Mouse (Mus musculus) spleen, postnatal 4 days (tissue): ENCODE data around the gene Slc22a14.

Experiments
- DNase-seq, 2 experiments: peaks; one replicate each; pipeline ENCODE4 v3.0.0; 2022; ENCODE audit warnings: low spot score in 2 of 2

The Slc22a14 gene

DNA sequence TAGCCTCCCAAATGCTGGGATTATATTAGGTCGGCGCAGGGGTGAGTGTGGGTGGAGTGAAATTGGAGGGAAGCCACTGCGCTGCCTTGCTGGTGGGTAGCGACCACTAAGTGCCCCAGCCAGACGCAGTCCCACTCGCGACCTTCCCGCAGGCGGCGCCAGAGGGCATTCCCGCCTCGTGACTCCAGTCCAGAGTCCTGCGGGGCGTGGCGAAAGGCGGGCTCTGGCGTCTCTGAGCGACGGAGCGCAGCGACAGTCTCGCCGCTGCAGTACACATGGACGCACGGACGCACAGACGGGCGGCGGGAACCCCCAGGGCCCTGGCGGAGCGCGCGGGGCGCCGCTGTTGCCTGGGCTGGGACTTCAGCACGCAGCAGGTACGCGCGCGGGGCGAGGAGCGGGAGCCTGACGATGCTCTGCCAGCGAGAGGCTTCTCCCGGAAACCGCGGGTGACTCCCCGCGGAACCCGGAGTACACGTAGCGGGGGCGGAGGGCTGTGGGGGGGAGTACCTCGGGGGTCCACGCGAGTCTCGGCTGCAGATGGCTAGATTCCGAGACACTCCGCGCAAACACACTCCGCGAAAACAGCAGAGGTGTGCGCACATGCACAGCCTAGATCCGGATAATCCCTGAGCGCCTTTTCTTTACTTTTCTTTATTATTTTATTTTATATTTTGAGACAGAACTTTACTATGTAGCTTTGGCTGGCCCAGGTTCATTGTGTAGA lies 7.9 kb downstream of the Slc22a14 start, which contains the start of gene Xylb:
Gene Xylb, plus strand, starts transcription at position 51 of the 727 bp plus-strand sequence.
- peak; percentile 87 to 94 for DNase-seq

DNA sequence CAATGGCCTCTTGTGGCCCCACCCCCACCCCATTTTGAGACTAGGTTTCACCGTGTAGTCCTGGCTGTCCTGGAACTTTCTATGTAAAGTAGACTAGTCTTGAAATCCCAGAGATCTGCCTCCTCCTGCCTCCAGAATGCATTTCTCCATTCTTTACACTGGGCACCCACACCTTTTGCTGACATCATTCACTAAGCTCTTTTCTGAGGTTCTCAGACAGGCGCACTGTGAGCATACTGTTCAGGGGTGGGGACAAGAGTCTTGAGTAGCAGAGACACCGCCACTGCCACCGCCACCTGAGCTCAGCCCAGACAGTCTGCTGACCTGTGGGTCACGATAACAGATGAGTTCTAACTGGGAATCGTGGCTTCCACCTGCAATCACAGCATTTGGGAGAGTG lies 9.4 kb downstream of the Slc22a14 start:
- no peak for DNase-seq

DNA sequence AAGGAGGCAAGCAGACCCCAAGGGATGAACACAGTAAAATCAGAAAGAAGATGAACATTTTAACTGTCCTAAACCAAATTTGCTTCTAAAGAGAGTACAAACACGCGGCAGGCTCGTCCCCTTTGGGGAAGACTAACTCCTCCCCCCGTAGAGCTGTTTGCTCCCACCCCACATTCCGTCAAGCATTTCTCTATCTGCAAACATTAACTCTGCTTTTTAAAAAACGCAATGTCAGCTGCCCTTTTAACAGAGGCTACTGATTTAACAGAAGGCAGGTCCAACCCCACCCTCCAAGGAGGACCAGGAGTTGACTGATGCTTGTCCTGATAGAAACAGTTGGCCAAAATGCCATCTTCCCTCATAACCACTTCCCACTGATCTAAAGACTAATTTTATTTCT lies 11.4 kb downstream of the Slc22a14 start:
- no peak for DNase-seq

DNA sequence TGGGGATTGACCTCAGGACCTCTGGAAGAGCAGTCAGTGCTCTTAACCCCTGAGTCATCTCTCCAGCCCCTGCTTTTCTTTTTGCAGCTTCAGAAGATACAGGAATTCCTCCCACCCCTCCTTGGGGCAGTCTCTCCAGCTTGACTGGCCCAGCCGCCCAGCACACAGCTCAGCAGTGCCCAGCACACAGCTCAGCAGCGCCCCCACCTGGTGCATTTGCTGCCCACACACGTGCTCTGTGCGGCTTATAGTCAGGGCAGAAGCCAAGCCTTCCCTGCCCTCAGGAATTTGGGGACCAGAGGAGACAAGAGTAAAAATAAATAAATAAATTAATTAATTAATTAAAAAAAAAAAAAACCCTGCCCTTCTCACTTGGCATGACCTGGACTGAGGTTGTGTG lies 13.3 kb downstream of the Slc22a14 start:
- DNase-seq = peak; percentile 77 to 94

DNA sequence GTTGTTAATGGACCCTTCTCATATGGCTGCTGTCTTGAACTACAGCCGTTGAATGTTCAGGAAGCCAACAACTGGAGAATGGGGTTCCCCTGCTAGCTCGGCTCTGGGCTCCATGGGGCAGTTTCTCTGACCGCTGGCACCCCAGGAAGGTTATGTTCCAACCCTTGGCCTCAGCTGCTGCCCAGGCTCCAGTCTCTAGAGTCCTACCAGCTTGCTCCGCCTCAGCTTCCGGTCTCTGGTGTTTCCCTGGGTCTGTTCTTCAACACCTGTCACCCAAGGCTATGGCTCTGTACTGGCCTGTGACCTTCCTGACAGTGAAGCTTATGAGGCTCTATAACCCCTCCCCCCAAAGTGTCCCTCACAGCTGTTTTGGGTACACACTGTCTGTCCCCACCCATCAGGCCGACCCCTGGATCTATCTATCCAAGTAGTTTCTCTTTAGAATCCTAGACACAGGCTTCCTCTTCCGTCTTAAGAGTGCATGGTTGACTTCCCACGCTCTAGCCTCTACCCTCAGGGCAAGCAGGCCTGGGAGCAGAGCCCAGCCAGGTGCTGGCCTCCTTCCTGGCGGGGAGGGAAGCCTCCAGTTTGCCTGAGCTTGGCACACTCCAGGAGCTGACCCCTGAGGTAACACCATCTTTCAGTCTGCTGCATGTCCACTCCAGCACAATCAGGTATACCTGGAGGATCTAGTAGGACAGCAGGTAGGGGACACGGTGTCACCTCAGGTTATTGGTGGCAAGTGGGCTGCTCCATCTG lies 14.2 kb downstream of the Slc22a14 start:
- DNase-seq = no peak

DNA sequence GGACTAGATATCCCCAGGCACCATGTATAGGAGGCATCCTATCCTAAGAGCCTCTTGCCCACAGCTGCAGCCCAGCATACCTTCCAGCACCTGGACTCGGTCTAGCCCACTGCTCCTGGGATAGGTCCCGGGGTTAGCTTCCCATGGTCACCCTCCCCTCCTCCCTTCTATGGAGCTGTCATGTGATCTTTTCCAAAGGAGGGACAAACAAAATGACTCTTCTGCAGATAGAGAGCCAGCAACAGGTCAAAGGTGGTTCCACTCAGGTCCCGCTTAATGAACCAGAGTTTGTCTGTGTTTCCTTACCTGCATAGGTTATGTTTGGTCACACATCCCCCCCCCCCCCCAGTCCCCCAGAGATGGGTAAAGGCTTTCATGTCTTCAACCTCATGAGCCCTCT lies 14.8 kb downstream of the Slc22a14 start:
- no peak for DNase-seq

DNA sequence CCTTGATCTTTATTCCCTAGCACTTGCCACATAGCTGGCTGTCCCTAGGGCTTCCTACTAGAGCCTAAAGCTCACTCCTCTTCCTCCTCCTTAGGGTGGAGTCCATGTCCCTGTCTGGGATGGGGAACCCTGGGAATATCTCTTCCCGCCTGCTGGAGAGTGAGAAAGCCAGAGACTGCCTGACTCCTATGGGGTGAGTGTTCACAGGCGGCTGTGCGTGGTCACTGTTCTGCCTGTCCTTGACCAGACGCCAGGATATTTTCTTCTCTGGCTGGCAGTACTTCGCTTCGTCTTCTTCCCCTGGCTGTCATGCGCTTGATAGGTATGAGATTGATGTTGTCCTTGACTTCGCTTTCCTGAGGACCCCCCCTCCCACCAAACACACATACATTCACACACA lies 19.0 kb downstream of the Slc22a14 start:
- DNase-seq = no peak

DNA sequence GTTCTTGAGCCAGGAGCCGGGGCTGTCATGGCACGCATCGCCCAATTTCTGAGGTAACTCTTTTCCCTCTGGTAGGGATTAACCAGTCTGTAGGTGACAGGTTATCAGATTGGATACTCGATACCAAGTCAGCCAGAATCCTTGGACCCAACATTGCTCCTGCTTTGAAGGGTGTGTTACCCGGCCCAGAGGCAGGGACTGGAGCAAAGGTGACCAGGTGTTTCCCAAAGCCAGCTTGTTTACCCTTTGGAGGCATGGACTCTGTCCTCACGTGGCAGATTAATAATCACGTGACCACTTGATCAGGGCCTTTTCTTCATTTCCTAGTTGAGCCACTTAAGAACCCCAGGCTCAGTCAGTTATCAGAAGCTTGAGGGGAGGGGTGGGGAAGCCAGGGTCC lies 22.6 kb downstream of the Slc22a14 start:
- no peak for DNase-seq

DNA sequence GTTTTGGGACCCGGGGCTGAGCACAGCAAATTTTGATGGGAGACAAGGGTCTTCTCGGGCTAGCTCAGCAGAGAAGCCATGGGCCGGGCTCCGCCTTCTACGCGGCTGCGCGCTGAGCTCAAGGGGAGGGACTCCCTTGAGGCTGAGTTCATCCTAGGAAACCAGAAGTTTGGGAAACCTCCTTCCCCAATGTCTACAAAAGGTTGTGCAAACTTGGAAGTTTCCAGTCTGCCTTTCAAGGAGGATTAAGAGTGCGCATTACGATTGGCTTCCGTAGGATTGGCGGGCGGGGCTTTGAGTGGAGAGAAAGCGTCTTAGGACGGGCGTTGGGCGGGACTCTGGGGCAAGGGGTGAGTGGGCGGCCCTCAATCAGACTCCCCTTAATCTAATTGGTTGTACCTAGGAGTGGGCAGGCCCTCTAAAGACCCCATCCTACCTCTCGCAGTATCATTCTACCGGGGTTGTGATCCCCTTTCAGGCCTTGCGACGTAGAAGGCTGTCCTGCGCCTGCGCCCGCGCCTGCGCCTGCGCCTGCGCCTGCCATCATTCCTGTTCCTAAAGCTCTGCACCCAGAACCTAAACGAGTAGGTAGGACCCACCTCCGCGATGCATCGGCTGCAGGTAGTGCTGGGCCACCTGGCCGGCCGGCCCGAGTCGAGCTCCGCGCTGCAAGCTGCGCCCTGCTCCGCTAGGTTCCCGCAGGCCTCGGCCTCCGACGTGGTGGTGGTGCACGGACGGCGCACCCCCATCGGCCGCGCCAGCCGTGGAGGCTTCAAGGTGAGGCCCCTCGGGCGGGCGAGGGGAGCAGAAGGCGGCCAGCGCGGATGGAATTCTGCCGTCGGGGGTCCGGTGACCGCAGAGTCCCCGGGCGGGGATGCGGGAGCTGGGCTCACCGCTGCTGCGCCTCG lies 24.2 kb downstream of the Slc22a14 start, which contains the start of gene Myd88:
Gene Myd88, minus strand, starts transcription at position 503 of the 908 bp plus-strand sequence.
- peak; percentile 85 to 90 for DNase-seq

DNA sequence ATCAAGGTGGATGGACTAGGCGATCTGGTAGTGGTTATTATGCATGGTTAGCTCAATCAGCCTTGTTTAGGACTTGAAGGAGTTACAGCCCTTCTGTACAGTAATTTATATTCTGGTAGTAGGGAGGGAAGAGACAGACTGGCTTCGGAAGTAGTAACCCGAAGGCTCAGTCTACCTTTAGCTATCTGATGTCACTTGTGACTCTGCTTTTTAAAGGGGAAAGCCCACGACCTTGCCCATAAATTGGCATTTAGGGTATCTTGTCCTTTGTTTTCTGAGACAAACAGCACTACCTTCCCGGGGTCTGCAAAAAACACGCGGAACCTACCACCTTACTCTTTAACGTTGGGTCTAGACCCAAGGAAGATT lies 25.2 kb downstream of the Slc22a14 start:
- no peak for DNase-seq

DNA sequence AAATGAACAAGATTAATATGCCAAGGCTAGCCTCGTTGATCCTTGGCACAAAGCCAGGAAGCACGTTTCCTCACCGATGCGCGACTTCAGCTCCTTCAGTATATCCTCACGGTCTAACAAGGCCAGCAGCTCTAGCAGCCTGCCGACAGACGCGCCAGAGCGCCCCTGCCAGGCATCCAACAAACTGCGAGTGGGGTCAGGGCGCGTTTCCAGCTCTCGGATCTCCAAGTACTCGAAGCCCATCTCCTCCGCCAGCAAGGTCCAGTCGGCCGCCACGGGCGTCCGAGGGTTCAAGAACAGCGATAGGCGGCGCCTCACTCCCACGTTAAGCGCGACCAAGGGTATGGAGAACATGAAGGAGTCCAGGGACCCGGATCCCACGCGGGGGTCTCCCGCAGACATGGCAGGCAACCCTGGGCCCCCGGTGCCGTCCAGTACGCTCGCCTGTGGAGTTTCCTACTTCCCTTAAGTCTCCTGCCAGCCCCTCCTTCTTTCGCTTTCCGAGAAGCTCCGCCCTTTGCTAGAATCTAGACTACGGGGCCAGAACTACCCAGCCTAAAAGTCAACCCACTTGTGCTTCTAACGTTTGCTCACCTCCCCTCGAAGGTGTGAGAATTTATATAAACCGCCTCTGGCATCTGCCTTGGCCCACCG lies 25.7 kb downstream of the Slc22a14 start, which contains the start of gene Acaa1a:
Gene Acaa1a, plus strand, starts transcription at position 119 of the 654 bp plus-strand sequence.
- peak; percentile 74 to 84 for DNase-seq

DNA sequence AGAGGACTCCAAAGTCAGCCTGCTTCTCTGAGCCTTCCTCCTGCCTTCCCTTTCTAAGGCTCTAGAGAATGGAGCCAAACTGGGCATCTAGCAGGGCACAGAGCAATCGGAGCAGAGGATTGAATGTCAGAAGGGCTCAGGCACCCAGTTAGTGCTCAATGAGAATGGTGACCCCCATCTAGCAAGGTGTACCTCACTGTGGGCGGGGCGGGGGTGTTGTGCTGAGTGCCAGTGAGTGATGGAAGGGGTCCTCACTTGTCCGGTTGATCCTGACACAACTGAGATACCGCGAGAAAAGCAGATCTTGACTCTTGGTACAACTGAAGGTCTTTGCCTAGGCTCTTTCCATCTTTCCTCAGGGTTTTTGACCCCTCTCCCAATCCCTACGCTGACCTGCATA lies 26.2 kb downstream of the Slc22a14 start:
- no peak for DNase-seq

DNA sequence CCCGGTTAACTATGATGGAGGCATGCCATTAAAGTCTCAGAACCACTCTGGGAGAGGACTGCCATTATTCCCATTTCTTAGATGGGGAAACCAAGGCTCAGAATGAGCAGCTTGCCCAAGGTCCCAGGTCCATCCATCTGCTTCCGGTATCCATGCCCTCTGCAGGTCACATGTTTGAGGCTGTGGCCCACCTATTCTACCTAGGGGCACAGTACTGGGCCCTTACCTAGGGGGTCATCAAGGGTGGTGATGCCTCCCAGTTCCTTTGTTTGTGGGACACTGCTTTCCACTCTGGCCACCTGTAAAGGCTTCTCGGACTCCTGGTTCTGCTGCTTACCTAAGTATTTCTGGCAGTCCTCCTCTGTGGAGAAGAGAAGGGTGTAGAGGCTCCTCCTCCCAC lies 27.0 kb downstream of the Slc22a14 start:
- DNase-seq = no peak

DNA sequence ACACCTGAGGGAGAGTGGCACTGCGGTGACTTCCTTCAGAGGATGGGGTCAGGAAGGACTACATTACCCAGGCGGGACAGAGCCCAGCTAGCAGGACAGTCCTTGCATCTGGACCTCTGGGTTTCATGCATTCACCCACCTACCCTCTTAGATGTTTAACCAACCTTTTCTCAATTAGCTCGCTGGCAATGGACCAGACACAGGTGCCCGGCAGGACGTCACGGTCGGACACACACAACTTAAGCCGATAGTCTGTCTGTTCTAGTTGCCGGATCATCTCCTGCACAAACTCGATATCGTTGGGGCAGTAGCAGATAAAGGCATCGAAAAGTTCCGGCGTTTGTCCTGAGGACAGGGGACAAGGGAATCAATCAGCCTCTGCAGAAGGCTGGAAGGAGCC lies 27.5 kb downstream of the Slc22a14 start:
- DNase-seq = no peak

DNA sequence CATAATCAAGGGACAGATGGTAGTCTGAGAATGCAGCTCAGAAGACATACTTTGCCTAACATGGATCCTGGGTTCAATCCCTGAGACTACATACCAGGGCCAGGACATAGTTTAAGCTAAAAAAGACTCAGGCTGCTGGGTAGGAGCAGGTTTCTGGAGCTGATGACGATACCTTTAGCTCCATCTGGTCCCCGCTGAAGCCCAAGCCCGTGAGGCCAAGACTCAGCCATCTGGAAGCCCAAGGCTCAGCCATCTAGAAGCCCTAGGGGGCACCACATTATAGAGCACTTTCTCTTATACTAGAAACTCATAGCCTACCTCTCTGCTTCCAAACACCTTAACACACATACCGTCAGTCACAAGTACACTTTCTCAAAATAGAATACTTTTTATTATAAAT lies 29.8 kb downstream of the Slc22a14 start:
- DNase-seq = no peak

DNA sequence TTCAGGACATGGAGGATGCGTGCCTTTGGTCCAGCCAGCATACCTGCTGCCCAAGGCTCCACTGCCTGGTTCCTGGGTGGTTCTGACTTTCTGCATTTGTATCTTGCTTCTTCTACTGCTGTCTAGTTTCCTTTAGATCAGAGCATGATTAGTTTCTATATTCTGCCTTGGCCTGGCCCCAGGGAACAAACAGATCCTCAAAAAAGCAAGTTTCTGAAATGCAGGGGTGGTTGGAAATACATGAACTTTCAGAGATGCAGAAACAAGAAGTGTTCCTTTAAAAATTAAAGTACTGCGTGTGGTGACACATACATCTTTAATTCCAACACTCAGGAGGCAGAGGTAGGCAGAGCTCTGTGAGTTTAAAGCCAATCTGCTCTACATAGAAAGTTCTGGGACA lies 30.5 kb downstream of the Slc22a14 start:
- DNase-seq = no peak

DNA sequence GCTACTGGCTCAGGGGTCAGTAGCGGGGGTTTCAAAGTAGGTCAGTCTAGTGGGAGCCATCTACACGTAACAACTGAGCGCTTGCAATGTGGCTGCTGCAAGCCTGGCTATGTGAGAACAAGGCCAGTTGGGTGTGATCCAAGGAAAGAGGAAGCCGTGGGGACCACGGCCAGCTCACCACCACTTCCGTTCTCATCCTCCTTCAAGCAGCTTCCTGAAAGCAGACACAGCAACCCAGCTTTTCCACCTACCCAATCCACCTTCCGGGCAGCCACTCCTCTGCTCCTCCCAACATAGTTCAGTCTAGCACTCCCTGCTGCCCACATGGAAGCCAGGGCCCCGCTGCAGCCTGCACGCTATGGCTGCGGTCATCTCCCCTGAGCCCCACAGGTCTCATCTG lies 31.0 kb downstream of the Slc22a14 start:
- DNase-seq = peak in 1 of 2 experiments; percentile 34

DNA sequence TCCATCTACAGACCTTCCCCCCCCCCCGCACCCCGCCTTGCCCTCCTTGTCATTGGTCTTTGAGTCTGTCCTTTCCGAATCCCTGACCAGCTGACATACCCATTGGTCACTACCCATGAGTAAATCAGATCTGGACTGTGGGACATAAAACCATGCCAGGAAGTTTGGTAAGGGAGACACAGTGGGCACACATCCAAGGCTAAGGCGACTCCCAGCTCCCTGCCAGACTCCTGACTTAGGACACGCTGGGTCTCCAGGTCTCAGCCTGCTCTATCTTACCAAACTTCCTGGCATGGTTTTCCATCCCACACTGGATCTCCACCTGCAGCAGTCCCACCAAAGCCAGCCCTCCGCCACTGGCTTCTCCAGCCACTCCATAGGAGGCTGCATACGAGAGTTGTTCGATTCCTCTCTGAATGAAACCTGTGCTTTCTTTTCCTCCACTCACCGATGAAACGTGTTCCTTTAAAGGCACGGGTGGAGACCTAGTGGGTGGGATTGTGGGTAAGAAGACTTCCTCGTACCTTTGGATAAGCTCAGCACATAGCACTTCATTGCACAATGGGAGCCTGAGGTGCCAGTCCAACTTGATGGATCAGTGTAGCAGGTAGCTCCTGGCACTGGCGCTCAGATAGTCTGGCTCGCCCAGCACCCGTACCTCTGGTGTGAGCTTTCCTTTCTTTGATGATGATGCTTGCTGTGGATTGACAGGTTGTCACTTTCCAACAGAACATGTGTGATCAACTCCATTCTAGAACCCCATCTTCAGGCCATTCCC lies 35.0 kb downstream of the Slc22a14 start:
- no peak for DNase-seq

DNA sequence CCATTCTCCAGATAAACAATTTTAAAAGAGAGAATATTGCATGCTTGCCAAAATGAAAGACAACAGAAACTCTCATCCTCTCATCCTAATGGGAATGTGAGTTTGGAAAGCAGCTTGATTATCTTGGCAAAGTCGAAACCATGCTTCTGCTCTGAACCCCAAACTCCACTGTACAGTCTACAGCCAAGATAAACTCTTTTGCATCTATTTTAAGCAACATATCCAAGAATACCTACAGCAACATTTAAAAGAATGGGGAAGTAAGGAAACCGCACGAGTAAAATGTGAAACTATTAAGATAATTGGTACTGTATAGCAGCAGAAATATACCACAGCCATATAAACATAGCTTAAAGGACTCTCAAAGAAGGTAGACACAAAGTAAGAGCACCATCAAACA lies 36.9 kb downstream of the Slc22a14 start:
- no peak for DNase-seq

DNA sequence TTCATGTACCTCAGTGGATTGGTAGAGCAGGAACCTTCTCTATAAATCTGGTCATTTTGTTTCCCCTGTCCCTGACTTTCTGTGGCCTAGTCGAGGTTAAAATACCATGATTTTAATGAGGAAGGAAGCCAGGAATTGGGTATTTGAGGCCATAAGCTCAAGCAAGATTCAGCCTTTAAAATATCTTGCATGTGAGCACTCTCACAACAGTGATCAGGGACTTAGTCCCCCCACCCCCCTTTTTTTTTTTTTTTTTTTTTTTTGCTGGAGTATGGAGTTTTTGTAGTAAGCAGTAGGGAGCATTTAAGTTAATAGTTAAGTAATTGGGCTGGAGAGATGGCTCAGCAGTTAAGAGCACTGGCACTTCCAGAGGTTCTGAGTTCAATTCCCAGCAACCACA lies 41.2 kb downstream of the Slc22a14 start:
- DNase-seq = no peak

DNA sequence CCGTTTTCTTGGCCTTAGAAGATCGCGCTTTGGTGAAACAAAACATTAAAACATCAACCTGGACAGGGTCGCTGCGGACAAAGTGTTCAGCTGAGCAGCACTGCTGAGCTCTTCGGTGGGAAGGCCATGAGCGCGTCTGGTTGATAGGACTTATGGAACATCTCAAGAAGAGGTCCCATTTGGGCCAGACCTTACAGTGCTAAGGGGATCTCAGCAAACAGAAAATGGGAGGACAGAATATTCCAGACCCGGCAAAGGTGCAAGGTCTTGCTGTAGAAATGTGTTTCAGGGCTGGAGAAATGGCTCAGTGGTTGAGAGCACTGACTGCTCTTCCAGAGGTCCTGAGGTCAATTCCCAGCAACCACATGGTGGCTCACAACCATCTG lies 42.1 kb downstream of the Slc22a14 start:
- no peak for DNase-seq
